Mouse (Mus musculus): Measurements from ENCODE around the gene Skp2.
A peak's percentile ranks its signal among the peaks of the same experiment; 100 is the strongest.

The Skp2 gene

DNA sequence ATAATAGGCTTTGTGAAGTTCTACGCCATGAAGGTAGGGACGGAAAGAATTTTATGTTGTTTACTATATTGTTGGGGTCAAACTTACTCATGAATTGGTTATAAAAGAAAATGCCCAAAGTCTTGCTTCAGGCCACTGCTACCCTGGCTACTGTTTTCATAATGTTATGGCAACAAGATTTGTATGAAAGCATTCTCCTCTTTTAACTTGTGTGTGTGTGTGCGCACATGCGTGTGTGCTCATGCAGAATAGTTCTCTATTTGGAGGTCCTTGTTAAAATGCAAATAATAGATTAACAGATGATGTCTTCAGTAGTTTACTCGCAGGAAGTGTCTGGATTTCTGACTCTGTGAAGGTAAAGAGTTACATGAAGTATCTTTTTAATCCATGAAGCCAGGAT, 81.5 kb downstream of the Skp2 start:
- no peak for DNase-seq

DNA sequence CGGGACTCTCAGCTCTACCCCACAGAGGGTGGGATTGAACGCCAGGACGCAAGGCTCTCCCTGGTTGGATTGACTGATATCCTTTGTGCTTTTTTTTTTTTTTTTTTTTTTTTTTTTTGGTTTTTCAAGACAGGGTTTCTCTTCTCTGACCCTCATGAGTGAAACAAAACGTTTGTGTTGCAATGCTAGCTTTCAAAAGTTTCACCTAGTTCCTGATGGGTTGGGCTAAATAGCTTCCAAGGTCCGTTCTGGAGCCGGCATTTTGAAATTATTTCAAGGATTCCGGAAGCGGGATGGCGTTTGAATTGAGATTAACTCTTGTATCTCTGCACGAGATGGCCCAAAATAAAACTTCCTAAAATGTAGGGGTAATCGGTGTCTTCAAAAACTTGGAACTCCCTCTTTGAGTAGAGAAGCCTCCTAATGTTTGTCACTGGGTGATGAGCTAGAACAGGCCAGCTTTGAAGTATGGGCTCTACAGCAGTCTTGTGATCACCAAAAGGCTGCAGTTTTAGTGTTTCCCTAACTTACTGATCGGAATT, 82.1 kb downstream of the Skp2 start:
- DNase-seq, result no peak

DNA sequence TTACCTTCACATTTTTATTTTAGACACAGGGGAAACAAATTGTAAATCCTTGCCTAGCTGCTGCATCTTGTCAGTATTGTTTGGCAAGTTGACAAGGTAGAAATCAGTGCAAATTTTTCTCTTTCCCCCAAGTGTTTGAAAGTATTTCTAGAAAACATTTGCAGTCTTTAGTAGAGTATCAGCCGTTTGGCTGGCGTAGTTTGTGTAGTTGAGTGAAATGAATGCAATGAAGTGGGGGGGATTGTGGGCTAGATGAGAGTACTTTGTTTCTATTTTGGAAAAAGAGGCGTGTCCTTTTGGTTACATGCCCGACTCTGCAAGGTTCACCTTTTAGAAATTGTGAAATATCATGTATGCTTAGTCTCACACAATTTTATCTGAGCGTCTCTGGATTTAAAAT, 82.6 kb downstream of the Skp2 start:
- no peak for DNase-seq

DNA sequence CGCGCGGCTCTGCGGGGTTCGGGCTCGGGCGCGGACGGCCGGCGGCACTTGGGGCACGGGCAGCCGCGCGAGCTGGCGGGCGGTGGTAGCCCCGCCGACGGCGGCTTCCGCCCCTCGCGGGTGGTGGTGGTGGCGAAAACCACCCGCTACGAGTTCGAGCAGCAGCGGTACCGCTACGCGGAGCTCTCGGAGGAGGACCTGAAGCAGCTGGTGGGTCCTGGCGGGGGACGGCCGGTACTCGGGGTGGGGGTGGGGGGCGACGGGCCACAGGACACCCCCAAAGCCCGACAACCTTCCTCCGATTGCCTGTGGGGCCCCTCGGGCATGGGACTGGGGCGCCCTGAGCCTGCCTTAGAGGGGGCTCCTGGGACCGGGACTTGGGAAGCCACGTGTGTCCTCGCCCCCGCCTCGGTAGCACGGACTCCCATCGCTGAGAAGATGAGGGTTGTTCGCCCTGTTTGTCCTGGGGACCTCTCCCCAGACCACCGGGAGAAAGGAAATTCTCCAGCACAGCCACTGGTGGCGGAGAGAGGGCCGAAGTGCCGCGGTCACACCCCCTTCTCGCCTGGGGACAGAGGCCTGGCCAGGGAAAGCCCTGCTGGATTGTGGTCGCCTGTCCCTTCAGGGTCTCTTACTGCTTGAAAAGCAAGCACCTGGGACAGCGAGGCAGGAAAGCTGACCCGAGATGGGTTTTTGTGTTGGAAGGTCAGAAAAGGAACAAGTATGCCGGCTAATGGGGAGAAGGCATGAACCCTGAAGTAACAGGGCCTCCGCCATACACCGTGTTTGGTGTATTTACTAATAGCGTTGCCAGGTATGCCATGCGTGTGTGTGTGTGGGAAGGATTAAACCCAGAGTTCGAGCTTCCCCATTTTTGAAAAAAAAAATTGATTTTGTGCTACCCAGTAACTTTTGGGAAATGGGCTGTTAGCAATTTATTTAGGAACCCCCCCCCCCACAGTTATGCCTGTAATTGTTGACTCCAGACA, 83.4 kb downstream of the Skp2 start:
- DNase-seq, result peak; percentile 38 to 43

DNA sequence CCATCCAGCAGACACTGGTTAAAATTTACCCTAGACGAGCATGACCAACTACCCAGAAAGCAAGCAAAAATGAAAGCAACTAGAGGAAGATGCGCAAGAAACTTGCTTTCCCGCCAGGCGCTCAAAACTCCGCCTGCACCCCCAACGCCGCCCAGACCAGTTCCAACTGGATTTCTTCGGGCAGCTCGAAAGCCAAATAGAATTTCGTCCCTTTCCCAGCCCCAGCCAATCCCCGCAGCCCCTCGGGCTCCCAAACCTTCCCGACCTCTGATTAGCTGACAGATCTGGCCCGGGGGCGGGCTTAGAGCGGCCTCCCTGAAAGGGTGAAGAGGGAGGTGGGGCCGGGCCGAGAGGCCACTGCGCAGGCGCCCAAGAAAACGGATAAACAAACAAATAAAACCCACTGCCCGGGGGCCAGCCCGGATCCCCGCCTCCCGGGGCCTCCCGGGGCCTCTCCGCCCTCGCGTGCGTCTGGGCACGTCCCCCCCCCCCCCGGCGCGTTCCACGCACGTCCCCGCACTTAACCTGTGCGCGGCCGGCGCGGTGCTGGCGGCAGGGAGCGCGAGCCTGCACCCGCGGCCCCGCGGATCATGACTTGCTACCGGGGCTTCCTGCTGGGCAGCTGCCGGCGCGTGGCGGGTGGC, 84.2 kb downstream of the Skp2 start, which contains the start of gene Nadk2:
Gene Nadk2, plus strand, starts transcription at position 349 of the 644 bp plus-strand sequence.
- peak; percentile 98 for DNase-seq

DNA sequence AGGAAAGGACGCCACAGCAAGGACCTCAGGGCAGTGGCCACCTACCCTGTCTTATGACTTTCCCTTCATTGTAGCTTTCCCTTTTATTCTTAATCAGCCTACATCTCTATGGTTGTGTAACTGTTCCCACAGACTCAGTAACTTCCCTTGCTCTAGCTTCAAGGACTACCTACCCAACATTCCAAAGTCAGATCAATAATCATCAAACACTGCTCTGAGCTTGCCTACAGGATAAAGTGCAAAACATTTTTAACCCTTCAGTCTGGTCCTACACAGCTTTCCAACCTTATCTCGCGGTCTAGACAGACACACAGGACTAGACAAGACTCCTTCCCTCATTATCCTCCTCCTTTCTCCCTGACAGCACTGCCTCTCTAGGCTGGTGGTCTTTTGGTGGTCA, 84.9 kb downstream of the Skp2 start:
- DNase-seq, result no peak

DNA sequence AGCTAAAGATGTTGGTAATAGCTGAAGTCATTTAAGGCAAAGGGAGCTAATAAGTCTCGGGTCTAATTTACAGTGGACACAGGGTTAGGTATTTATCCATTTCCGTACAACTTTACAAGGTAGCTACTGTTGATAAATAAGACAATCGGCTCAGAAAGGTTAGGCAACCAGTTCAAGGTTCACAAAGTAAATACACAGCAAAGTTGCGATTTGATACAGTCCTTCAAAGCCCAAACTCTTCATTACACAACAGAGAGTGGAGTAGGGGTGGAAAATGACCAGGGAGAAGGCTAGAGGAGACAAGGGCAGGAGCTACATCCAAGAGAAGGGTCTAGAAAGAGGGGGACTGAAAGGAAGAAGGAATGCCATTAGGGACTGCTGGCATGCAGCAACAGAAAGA, 86.3 kb downstream of the Skp2 start:
- no peak for DNase-seq

Data from cerebellum, postnatal 36 days (tissue).